Mouse (Mus musculus) thymus, postnatal 4 days (tissue): ENCODE measurements at regions not wholly inside any gene's neighbourhood (a gene's known extent, or its start where the extent isn't known, plus 50 kb on each side); places are given as distances from the start of the nearest gene placed in this dataset.

Source experiments
- DNase-seq: peaks from one replicate; pipeline ENCODE4 v3.0.0; 2021

GRCm38 (mm10) chr1:42236466-42237010 is 459.0 kb upstream of the Pou3f3 start:
- DNase-seq, result no peak

- no peak for DNase-seq
Measured at GRCm38 (mm10) chr1:42238408-42238807, 457.2 kb upstream of the Pou3f3 start.

GRCm38 (mm10) chr1:42241172-42241571 is 454.4 kb upstream of the Pou3f3 start:
- no peak for DNase-seq

DNA sequence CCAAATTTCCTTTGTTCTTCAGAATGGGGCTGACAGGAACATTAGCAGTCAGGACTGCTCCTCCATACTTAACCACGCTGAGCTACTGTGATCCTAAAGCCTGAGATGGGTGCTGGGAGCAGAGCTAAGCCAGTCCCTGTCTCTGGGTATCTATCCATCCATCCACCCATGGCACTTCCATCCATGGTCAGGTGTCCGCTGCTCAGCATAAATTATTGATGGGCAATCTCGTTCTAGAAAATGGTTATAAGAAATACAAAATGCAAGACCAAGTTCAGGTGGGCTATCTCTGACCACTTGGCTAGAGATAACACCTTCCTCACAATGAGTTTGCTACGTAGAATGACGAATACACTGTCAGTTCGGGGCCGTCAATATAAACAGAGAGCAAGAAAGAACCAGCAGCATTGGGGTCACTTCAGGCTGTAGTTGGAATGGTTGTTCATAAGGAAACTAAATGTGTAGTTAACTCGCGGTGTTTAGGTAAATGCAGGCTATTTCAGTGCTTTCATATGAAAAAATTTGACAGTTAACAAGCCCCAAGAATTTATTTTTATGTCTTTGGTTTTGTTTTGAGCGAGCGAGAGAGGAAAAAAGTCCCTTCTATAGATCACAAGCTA is 453.9 kb upstream of the Pou3f3 start:
- no peak for DNase-seq

DNA sequence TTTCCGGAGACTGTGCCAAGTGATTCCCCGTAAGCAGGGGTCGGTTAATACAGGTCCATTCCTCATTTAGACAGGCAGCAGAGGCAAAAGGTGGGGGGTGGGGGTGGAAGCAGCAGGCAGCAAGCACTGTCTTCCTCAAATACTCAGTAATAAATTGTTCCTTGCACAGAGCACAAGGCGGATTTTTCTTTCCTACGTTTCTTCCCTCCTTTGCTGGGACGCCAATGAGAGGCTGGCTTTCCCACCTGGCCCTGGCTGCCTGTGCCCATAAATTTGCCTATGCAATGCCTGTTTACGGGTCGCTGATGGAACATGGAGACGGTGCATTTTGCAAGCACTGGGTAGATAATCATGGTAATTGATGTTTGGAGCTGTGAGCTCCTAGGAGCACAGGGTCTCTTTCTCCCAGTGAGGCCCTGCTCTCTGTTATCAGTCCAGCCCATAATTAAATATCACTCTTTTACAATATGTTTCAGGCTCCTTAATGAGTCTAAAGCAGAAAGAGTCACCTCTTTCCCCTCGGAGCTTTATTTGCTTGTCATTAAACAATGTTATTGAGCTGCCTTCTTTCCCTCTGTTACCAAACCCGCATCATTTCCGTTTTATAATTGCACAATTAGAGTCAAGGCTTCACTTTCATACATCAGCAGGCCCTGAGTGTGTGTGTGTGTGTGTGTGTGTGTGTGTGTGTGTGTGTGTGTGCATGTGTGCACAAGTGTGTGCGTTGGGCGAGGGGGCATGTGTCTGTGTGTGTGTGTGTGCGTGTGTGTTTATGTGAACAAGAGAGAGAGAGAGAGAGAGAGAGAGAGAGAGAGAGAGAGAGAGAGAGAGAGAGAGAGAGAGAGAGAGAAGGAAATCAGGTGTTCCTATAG is 452.7 kb upstream of the Pou3f3 start:
- no peak for DNase-seq

DNA sequence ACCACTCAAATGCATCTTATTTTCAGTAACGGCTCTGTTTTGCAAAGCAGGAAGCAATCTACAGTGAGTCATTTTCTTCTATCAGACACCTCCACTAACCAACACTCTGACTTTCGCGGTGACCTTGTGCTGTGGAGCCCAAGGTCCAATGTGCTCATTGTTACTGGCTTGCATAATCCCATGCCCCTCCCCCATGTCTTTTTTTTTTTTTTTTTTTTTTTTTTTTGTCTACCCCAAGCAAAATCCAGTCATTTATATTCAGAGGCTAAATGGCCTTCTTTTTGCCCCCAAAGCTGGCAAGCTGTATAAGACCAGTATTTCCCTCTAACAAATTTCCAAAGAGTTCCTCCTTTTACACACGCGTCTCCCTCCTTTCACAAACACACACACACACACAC is 452.1 kb upstream of the Pou3f3 start:
- no peak for DNase-seq

- DNase-seq, result no peak
Measured at GRCm38 (mm10) chr1:42243878-42244277, 451.7 kb upstream of the Pou3f3 start.

- no peak for DNase-seq
Measured at GRCm38 (mm10) chr1:42252386-42252785, 443.2 kb upstream of the Pou3f3 start.

- no peak for DNase-seq
Measured at GRCm38 (mm10) chr1:42253786-42254185, 441.8 kb upstream of the Pou3f3 start.

- no peak for DNase-seq
Measured at GRCm38 (mm10) chr1:42256911-42257595, 438.5 kb upstream of the Pou3f3 start.

GRCm38 (mm10) chr1:42257801-42258593 is 437.6 kb upstream of the Pou3f3 start:
- no peak for DNase-seq

DNA sequence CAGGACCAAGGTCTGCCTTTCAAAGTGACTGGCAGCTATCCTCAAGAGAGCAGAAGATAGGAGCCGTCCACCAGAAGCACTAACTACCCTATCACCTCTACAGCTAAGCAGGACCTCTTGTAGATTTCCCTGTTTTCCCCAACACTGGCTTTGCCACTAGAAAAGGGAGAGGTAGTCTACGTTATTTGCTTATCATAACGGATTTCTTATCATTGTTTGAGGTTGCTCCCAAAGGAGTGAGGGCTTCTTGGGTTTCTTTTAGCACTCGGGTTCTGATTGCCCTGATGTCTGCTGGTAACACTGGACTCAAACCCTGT is 437.0 kb upstream of the Pou3f3 start:
- DNase-seq, result no peak

GRCm38 (mm10) chr1:42259216-42259977 is 436.2 kb upstream of the Pou3f3 start:
- no peak for DNase-seq

- no peak for DNase-seq
Measured at GRCm38 (mm10) chr1:42260033-42260925, 435.3 kb upstream of the Pou3f3 start.

DNA sequence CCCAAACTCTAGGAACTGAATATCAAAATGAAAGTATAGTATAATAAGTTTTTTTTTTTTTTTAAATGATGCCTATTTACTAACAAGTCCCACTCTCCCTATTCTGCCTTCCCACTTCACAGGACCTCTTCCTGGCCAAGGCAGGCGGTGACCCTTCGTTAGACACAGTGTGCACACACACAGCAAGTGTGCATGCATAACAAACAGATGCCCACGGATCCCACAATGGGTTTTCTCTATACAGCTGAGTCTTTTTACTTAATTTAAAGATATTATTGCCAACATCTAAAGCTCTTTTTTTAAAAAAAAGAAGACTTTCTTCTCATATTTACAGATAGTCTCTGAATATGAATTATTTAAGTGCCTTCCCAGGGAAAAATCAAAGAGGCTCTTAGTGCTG is 434.5 kb upstream of the Pou3f3 start:
- no peak for DNase-seq

GRCm38 (mm10) chr1:42261800-42262199 is 433.8 kb upstream of the Pou3f3 start:
- DNase-seq, result no peak

- no peak for DNase-seq
Measured at GRCm38 (mm10) chr1:42262606-42263005, 433.0 kb upstream of the Pou3f3 start.

DNA sequence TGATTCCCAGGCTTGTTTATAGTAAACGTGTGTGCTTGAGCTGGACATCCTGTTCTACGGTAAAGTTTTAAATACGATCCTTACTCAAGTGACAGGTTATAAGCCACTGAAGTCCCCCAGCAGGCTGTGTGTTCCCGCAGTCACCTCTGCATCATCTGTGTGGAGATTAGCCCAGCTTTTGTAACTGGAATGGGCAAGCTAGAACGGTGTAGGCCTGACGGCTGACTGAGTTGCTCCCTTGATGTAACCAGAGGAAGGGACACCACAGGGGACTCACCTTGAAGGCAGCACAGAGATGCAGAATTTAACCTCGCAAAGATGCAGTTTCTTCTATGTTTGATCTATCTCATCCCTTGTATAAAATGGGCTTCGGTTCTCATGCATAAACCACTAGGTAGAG is 418.4 kb upstream of the Pou3f3 start:
- no peak for DNase-seq

DNA sequence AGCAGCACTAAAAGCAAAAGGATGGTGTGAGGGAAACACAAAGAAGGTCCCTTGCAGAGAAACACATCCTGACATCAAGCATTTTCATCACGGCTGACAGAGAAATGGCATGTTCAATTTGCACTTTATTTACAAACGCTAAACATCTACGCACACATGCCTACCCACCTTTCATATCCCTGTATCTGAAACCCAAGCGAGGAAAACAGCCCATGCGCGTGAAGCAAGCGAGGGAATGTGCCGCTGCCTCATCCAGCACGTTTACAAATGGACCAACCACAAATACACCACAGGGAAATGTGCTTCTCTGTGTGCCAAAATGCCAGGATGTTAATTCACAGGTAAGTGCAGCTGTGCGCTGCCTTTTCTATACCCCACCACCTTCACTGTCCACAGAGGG is 399.7 kb upstream of the Pou3f3 start:
- DNase-seq, result no peak

DNA sequence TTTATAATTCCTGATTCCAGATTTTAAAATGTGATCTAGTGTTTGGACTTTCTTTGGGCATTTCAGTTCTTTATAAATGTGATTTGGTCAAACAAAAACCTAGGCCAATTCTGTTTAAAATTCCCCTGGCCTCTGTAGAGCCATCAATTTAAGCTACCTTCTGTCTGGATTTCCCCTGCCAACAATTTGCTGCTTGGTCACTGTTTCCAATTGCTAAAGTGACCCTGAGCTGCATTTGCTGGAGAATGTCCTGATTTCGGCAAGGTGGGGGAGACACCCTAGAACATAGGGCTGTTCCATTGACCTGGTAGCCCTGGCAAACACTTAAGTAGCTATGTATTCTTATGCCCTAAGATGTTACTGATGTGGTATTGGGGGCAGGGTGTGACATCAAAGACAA is 386.3 kb upstream of the Pou3f3 start:
- no peak for DNase-seq

GRCm38 (mm10) chr1:42313494-42313893 is 382.1 kb upstream of the Pou3f3 start:
- no peak for DNase-seq
